Mouse (Mus musculus): ENCODE data around the gene Kif3c. TPM values are rescaled to one million over a fixed set of nuclear protein-coding genes. Genes with fewer than 3 reads are reported as not detected.

Kif3c gene
- total and polyA plus RNA-seq, 3 experiments, result 2.5 to 5.6 TPM; not detected in 1

DNA sequence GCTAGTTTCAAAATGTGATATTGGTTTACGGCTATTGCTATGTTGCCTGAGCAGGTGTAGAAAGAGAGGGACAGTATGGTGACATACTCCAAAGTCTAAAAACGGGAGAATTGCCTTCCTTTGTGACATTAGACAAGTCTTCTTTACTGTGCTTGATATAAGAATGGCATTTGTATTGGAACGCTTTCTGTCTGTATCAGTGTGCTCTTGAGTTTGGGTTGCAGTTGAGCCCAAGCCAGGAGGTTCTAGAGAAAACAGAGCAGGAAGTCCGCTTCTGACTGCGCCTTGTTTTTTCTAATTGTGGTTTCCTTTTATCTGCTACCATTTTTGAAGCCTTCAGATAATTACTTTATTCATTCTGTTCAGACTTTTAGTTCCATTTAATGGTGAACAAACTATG, 76.4 kb downstream of the Kif3c start:
- Histone ChIP-seq H3K9me3 (replicated peaks; ENCODE audit: insufficient read depth, low read length) (no peaks in the 10 kb centered on the region), H3K27ac (ENCODE audit: control insufficient read depth, low read depth, low read length) (peak overlapping the region; percentile 89), H3K27me3 (ENCODE audit: control insufficient read depth in 1 of 2, insufficient read depth in 2 of 2, low read length in 2 of 2) (no peaks in the 10 kb centered on the region), H3K4me1 (ENCODE audit: control insufficient read depth in 1 of 2, insufficient read depth in 2 of 2, low read length in 2 of 2) (peaks cover 11 to 20% of the 10 kb centered on the region in 2 experiments), H3K79me2 (ENCODE audit: control insufficient read depth, insufficient read depth, low read length, poor library complexity) (peaks cover 35% of the 10 kb centered on the region), H3K9ac (ENCODE audit: control insufficient read depth, low read depth, low read length, poor library complexity, severe bottlenecking) (peak overlapping the region; percentile 53), H3K4me3 (ENCODE audit: control insufficient read depth in 1 of 2, insufficient read depth in 1 of 2, low read depth in 2 of 2, low read length in 2 of 2) (peak overlapping the region; percentile 12; a peak in 2 of 4 replicates), H3K36me3 (ENCODE audit: control insufficient read depth in 1 of 2, insufficient read depth in 2 of 2, low read length in 2 of 2) (peaks cover 32 to 37% of the 10 kb centered on the region in 2 experiments)
- DNase-seq (ENCODE audit: low read depth, low spot score), result peak; percentile 84
- TF ChIP-seq SMC3 (IDR thresholded peaks at IDR 0.05; ENCODE audit: low read depth, low read length), result no peak
- TF ChIP-seq POLR2A (IDR thresholded peaks at IDR 0.05; ENCODE audit: control insufficient read depth in 1 of 2, insufficient read depth in 1 of 2, low read depth in 1 of 2, low read length in 2 of 2, poor library complexity in 1 of 2), result no peak
- no peak for TF ChIP-seq GABPA (IDR thresholded peaks at IDR 0.05; ENCODE audit: low read depth, low read length)
- TF ChIP-seq RAD21 (IDR thresholded peaks at IDR 0.05; ENCODE audit: low read depth, low read length), result no peak
- TF ChIP-seq GATA1 (IDR thresholded peaks at IDR 0.05; ENCODE audit: low read depth, low read length), result peak; percentile 87
- TF ChIP-seq ZNF384 (IDR thresholded peaks at IDR 0.05; ENCODE audit: low read depth, low read length), result peak; percentile 92
- TF ChIP-seq CHD2 (IDR thresholded peaks at IDR 0.05; ENCODE audit: low read length), result no peak; the same call in 1 of the 2 replicates
- TF ChIP-seq TCF12 (IDR thresholded peaks at IDR 0.05; ENCODE audit: low read depth, low read length), result 0 out of 2 replicates have a peak, but pooled peaks have one; percentile 5
- no peak for TF ChIP-seq CHD1 (IDR thresholded peaks at IDR 0.05; ENCODE audit: low read depth, low read length)
- TF ChIP-seq HCFC1 (IDR thresholded peaks at IDR 0.05; ENCODE audit: low read depth, low read length), result no peak
- TF ChIP-seq TAL1 (IDR thresholded peaks at IDR 0.05; ENCODE audit: low read length), result no peak
- TF ChIP-seq EP300 (IDR thresholded peaks at IDR 0.05; ENCODE audit: low read depth in 1 of 2, low read length in 2 of 2), result peak; percentile 72 to 83
- 0 out of 2 replicates have a peak, but pooled peaks have one; percentile 44 for TF ChIP-seq MYC (IDR thresholded peaks at IDR 0.05; ENCODE audit: low read depth, low read length)
- peak; percentile 64 for TF ChIP-seq RCOR1 (IDR thresholded peaks at IDR 0.05; ENCODE audit: low read depth, low read length)
- TF ChIP-seq E2F4 (IDR thresholded peaks at IDR 0.05; ENCODE audit: borderline replicate concordance, low read depth, low read length), result no peak
- TF ChIP-seq MEF2A (IDR thresholded peaks at IDR 0.05; ENCODE audit: extremely low read depth, insufficient replicate concordance, low read depth, low read length, poor library complexity, severe bottlenecking), result no peak
- TF ChIP-seq ZKSCAN1 (IDR thresholded peaks at IDR 0.05; ENCODE audit: low read depth, low read length), result no peak
- no peak for TF ChIP-seq UBTF (IDR thresholded peaks at IDR 0.05; ENCODE audit: borderline replicate concordance, insufficient read depth, low read depth, low read length)
- TF ChIP-seq ELF1 (IDR thresholded peaks at IDR 0.05; ENCODE audit: low read depth, low read length), result peak; percentile 68
- no peak for TF ChIP-seq ZC3H11A (IDR thresholded peaks at IDR 0.05; ENCODE audit: low read depth, low read length)
- 0 out of 2 replicates have a peak, but pooled peaks have one; percentile 19 for TF ChIP-seq MAFK (IDR thresholded peaks at IDR 0.05; ENCODE audit: borderline replicate concordance, low read depth, low read length)
- TF ChIP-seq SIN3A (IDR thresholded peaks at IDR 0.05; ENCODE audit: low read length), result peak; percentile 73; the same call in 1 of the 2 replicates
- peak; percentile 57; the same call in 1 of the 2 replicates for TF ChIP-seq ETS1 (IDR thresholded peaks at IDR 0.05; ENCODE audit: low read depth, low read length)
- TF ChIP-seq MXI1 (IDR thresholded peaks at IDR 0.05; ENCODE audit: low read depth, low read length), result no peak
